Mouse (Mus musculus) neural tube, embryonic 13.5 days (tissue): ENCODE results near the gene Scn7a. TPM values are rescaled to one million over a fixed set of nuclear protein-coding genes. Genes with fewer than 3 reads are reported as not detected.

Experiments used
- ATAC-seq: fragments of 200-750 bp; cut with Nextera tagmentation; 2 replicates; pipeline ENCODE4 v1.8.0; 2017; ENCODE audit warnings: low read depth, mild to moderate bottlenecking, moderate TSS enrichment, moderate library complexity
- H3K27ac ChIP-seq: fragments of 300-500 bp; sonication (generic); replicated peaks from 2 replicates; pipeline ENCODE4 v1.5.1; 2015; ENCODE audit warnings: moderate library complexity, mild to moderate bottlenecking, inconsistent platforms
- H3K27me3 ChIP-seq: fragments of 300-500 bp; sonication (generic); 2 replicates; pipeline ENCODE4 v1.6.1; 2015; ENCODE audit warnings: mild to moderate bottlenecking, inconsistent platforms
- H3K36me3 ChIP-seq: fragments of 300-500 bp; sonication (generic); 2 replicates; pipeline ENCODE4 v1.6.1; 2015; ENCODE audit warnings: mild to moderate bottlenecking, inconsistent platforms
- H3K4me1 ChIP-seq: fragments of 300-500 bp; sonication (generic); replicated peaks from 2 replicates; pipeline ENCODE4 v1.6.1; 2015; ENCODE audit warnings: inconsistent platforms
- H3K4me2 ChIP-seq: fragments of 300-500 bp; sonication (generic); 2 replicates; pipeline ENCODE4 v1.6.1; 2015; ENCODE audit warnings: inconsistent platforms, mild to moderate bottlenecking, moderate library complexity
- H3K4me3 ChIP-seq: fragments of 300-500 bp; sonication (generic); 2 replicates; pipeline ENCODE4 v1.5.1; 2015; ENCODE audit warnings: mild to moderate bottlenecking, inconsistent platforms
- H3K9ac ChIP-seq: fragments of 300-500 bp; sonication (generic); 2 replicates; pipeline ENCODE4 v1.6.1; 2015; ENCODE audit warnings: moderate library complexity, mild to moderate bottlenecking, inconsistent platforms
- H3K9me3 ChIP-seq: fragments of 300-500 bp; sonication (generic); 2 replicates; pipeline ENCODE4 v1.6.1; 2016; ENCODE audit warnings: inconsistent platforms
- WGBS: fragments of 180-500 bp; shearing (Covaris S2); methylation state at CpG from one replicate; pipeline ENCODE4 v1.1.7; 2015; 5-methylcytosine and 5-hydroxymethylcytosine counted together
- polyA plus RNA-seq: library from polyadenylated mRNA; unstranded; fragments of >200 nt; fragmentation: Nextera tagmentation; extraction: Ambion mirVana; gene quantifications from 2 replicates; pipeline ENCODE4 v1.2.1, GENCODE M21; 2015

Gene Scn7a
- 5.0 and 7.0 TPM in 2 replicates for polyA plus RNA-seq

DNA sequence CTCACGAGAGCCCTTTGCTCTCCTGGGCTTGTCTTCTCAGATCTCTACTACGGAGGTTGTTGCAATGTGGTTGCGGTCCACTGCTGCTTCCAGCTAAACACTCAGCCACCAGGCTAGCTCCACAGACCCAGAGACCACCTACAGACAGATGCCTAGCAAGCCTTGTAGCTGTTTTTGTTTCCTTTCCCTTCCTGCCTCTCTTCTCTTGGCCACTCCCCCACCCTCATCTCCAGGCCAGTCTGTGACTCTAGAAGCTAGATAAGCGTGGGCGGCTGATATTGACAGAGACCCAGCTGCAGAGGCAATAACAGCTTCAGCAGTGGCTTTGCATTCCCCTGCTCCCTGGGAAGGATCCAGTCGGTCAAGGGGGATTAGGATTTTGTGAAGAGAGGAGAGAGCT is at the start of gene Scn7a:
TSS of gene Scn7a (minus strand) at position 150 of the 400 bp plus-strand sequence.
- H3K4me3 ChIP-seq: no peak within 1 kb of the TSS
- H3K9me3 ChIP-seq: no peaks in the 10 kb centered on the region
- no peaks in the 10 kb centered on the region for H3K36me3 ChIP-seq
- peak within 1 kb of the TSS; percentile 15; the same call in 1 of the 2 replicates for H3K4me2 ChIP-seq
- WGBS: 44% methylated on average over 6 of the region's 6 CpGs
- H3K27me3 ChIP-seq: no peaks in the 10 kb centered on the region
- H3K9ac ChIP-seq: no peak within 1 kb of the TSS
- H3K27ac ChIP-seq: no peak within 1 kb of the TSS; the same call in 1 of the 2 replicates
- no peaks in the 10 kb centered on the region for H3K4me1 ChIP-seq
- no peak for ATAC-seq

DNA sequence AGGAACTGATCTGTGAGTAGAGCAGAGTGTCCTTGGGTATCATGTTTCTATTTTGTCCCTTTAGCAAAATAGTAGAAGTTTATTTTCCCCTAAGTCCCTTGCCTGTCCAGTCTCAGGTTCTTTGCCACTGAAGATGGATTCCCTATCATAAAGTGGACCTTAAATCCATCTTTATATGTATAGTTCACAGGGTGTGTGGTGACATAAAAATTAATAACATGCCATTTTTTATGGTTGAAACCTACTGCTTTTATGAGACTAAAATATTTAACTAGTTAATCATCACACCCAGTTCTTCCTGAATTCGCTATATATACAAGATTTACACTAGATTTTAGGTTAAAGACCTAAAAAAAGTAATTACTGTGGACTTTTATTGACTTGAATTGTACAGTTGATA is 43.0 kb upstream of the Scn7a start:
- 92% methylated on average over 1 of the region's 1 CpGs for WGBS
- Histone ChIP-seq H3K9ac (no peak overlapping the region), H3K36me3 (no peaks in the 10 kb centered on the region), H3K4me1 (no peaks in the 10 kb centered on the region), H3K4me3 (no peak overlapping the region), H3K9me3 (no peaks in the 10 kb centered on the region), H3K4me2 (no peak overlapping the region), H3K27me3 (no peaks in the 10 kb centered on the region), H3K27ac (no peak overlapping the region)
- no peak for ATAC-seq

- Histone ChIP-seq H3K9me3 (no peaks in the 10 kb centered on the region), H3K36me3 (no peaks in the 10 kb centered on the region), H3K4me3 (no peak overlapping the region), H3K4me2 (no peak overlapping the region), H3K27ac (no peak overlapping the region), H3K4me1 (no peaks in the 10 kb centered on the region), H3K27me3 (no peaks in the 10 kb centered on the region), H3K9ac (no peak overlapping the region)
- 0 out of 2 replicates have a peak, but pooled peaks have one; percentile 36 for ATAC-seq
- 40% methylated on average over 7 of the region's 7 CpGs for WGBS
Observed at GRCm38 (mm10) chr2:66819862-66820559, 35.3 kb upstream of the Scn7a start.

DNA sequence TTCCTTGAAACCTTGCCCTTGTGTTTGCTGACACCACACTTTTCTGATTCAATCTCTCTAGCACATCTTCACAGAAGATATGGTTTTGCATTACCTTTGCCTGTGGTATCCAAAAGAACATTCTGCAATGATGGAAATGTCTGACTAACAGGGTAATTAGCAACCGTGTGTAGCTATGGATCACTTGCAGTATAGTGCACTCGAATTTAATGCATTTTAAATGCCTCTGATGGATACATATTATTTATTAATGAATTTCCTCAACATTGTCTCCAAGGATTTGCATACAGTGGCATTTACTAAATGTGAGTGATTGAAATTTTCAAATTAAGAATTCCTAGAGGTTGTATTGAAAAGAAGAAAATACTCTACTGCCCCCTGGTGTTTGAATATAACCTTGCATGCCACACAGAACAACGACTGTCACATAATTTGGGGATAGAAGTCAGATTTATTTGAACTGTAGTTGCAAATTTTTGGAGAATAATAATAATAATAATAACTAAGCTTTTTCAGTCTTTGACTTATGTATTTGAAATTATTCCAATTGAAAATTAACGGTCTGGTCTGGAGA is 15.0 kb upstream of the Scn7a start:
- peak; percentile 65; the same call in 1 of the 2 replicates for ATAC-seq
- Histone ChIP-seq H3K27me3 (no peaks in the 10 kb centered on the region), H3K36me3 (no peaks in the 10 kb centered on the region), H3K4me3 (no peak overlapping the region), H3K4me1 (no peaks in the 10 kb centered on the region), H3K27ac (no peak overlapping the region), H3K4me2 (no peak overlapping the region), H3K9ac (no peak overlapping the region), H3K9me3 (no peaks in the 10 kb centered on the region)
- WGBS: 38% methylated on average over 4 of the region's 4 CpGs

DNA sequence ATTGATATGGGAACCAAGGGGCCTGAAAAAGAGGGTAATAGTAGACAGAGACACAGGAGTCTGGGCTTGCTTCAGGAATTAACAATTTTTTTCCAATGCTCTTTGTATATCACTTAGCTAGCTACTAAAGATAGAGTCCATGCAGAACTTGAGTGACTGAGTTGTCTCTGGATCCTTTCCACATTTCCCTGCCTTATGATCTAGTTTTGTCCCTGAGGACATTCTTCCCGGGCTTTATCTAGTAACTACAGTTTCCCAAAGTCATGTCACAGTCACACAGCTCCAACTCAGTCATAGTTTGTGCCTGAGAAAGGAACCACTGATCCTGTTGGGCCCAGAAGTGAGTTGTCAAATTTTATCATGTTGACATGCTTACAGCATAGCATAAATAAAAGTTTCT is 12.8 kb upstream of the Scn7a start:
- Histone ChIP-seq H3K27me3 (no peaks in the 10 kb centered on the region), H3K4me1 (no peaks in the 10 kb centered on the region), H3K36me3 (no peaks in the 10 kb centered on the region), H3K4me2 (no peak overlapping the region), H3K4me3 (no peak overlapping the region), H3K9ac (no peak overlapping the region), H3K27ac (no peak overlapping the region), H3K9me3 (no peaks in the 10 kb centered on the region)
- ATAC-seq: no peak
- 60% methylated on average over 1 of the region's 1 CpGs for WGBS

- Histone ChIP-seq H3K4me3 (no peak overlapping the region), H3K4me2 (no peak overlapping the region), H3K27me3 (no peaks in the 10 kb centered on the region), H3K36me3 (no peaks in the 10 kb centered on the region), H3K9ac (no peak overlapping the region), H3K4me1 (no peaks in the 10 kb centered on the region), H3K27ac (no peak overlapping the region), H3K9me3 (no peaks in the 10 kb centered on the region)
- no peak for ATAC-seq
- 90% methylated on average over 1 of the region's 1 CpGs for WGBS
Observed at GRCm38 (mm10) chr2:66791629-66792028, 6.9 kb upstream of the Scn7a start.

- Histone ChIP-seq H3K36me3 (no peaks in the 10 kb centered on the region), H3K4me3 (no peak overlapping the region), H3K4me1 (no peaks in the 10 kb centered on the region), H3K27me3 (no peaks in the 10 kb centered on the region), H3K9ac (no peak overlapping the region), H3K4me2 (no peak overlapping the region), H3K27ac (no peak overlapping the region), H3K9me3 (no peaks in the 10 kb centered on the region)
- WGBS: 89% methylated on average over 2 of the region's 2 CpGs
- ATAC-seq: no peak
Observed at GRCm38 (mm10) chr2:66780884-66781283, 3.8 kb downstream of the Scn7a start.

- H3K4me3 ChIP-seq: no peak overlapping the region
- no peaks in the 10 kb centered on the region for H3K4me1 ChIP-seq
- H3K27ac ChIP-seq: no peak overlapping the region
- WGBS: 79% methylated on average over 2 of the region's 2 CpGs
- no peak overlapping the region for H3K9ac ChIP-seq
- no peaks in the 10 kb centered on the region for H3K27me3 ChIP-seq
- H3K4me2 ChIP-seq: no peak overlapping the region
- ATAC-seq: no peak
- H3K9me3 ChIP-seq: no peaks in the 10 kb centered on the region
- H3K36me3 ChIP-seq: no peaks in the 10 kb centered on the region
Observed at GRCm38 (mm10) chr2:66767980-66768379, 16.7 kb downstream of the Scn7a start.

DNA sequence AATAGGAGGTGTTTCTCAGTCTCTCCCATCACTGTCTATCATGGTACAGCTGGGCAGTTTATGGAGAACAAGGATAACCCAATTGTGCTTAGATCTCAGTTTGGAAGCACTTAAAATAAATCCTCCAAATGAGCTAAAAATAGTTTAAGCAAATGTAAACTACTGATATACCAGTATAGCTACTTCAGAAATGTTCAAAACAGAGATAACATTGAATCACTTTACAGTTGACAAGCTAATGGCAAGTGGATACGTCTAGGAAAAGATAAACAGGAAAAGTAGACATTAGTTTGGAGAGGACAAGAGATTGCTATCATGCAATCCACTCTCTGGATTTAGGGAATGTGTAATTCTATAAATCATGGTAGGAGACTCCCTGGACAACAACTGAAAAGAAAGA is 19.5 kb downstream of the Scn7a start:
- H3K4me3 ChIP-seq: no peak overlapping the region
- whole genome bisulfite sequencing: 73% methylated on average over 1 of the region's 1 CpGs
- ATAC-seq: no peak
- H3K4me2 ChIP-seq: no peak overlapping the region
- no peaks in the 10 kb centered on the region for H3K27me3 ChIP-seq
- H3K9me3 ChIP-seq: no peaks in the 10 kb centered on the region
- no peak overlapping the region for H3K27ac ChIP-seq
- H3K36me3 ChIP-seq: no peaks in the 10 kb centered on the region
- H3K9ac ChIP-seq: no peak overlapping the region
- H3K4me1 ChIP-seq: no peaks in the 10 kb centered on the region

DNA sequence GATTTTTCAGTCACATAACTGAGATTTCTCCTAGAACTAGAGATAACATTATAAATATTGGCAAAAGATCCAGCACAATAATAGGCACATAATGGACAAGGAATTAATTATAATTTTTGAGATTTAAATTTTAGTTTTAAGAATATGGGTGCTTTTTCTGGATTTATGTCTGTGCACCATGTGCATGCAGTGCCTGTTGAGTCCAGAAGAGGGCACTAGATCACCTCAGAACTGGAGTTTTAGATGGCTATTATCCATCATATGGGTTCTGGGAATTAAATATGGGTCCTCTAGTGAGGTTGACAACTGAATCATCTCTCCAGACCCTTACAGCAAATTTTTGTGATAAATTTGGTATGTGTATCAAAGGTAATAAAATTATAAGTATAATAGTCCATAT is 21.8 kb downstream of the Scn7a start:
- ATAC-seq: no peak
- no peaks in the 10 kb centered on the region for H3K27me3 ChIP-seq
- H3K27ac ChIP-seq: no peak overlapping the region
- no peaks in the 10 kb centered on the region for H3K9me3 ChIP-seq
- no peak overlapping the region for H3K9ac ChIP-seq
- no peak overlapping the region for H3K4me2 ChIP-seq
- no peaks in the 10 kb centered on the region for H3K36me3 ChIP-seq
- no peaks in the 10 kb centered on the region for H3K4me1 ChIP-seq
- H3K4me3 ChIP-seq: no peak overlapping the region

DNA sequence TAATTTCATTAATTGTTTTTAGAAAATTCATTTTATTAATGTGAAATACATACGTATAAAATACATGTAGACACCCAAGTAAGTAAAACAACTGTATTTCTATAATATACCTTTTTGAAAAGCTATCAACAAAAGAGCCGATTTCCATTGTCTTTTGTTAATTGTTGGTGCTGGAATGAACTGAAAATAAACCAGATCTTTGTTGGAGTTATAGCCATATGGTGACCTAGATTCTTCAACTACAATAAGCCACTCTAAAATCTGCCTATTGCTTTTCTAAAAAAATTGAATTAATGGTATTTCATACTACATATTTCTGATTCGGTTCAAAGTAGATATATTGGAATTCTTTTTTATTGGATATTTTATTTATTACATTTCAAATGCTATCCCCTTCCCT is 56.7 kb downstream of the Scn7a start:
- Histone ChIP-seq H3K9me3 (no peaks in the 10 kb centered on the region), H3K9ac (no peak overlapping the region), H3K27me3 (no peaks in the 10 kb centered on the region), H3K36me3 (no peaks in the 10 kb centered on the region), H3K4me2 (no peak overlapping the region), H3K27ac (no peak overlapping the region; the same call in 1 of the 2 replicates), H3K4me3 (no peak overlapping the region), H3K4me1 (peaks cover 3% of the 10 kb centered on the region; the same call in 1 of the 2 replicates)
- ATAC-seq: no peak
- 92% methylated on average over 3 of the region's 3 CpGs for WGBS

- H3K27me3 ChIP-seq: no peaks in the 10 kb centered on the region
- no peak overlapping the region for H3K9ac ChIP-seq
- H3K4me1 ChIP-seq: peaks cover 3% of the 10 kb centered on the region; the same call in 1 of the 2 replicates
- H3K36me3 ChIP-seq: no peaks in the 10 kb centered on the region
- H3K4me3 ChIP-seq: no peak overlapping the region
- H3K4me2 ChIP-seq: no peak overlapping the region
- no peak for ATAC-seq
- peak overlapping the region; percentile 24 for H3K27ac ChIP-seq
- H3K9me3 ChIP-seq: no peaks in the 10 kb centered on the region
Observed at GRCm38 (mm10) chr2:66727585-66727974, 57.1 kb downstream of the Scn7a start.
